32 mouse cellular contexts compared by ENCODE assay signal in genomic region chr9:92316791-92317190, GRCm38 (mm10). TPM values are rescaled to one million over a fixed set of nuclear protein-coding genes. Genes with fewer than 3 reads are reported as not detected.
DNase-seq lines count a peak whose midpoint lies in the region; ATAC-seq and TF ChIP-seq lines count a peak whose summit lies in the region.
"Had no signal": no experiment of that assay in that cellular context is flagged by ENCODE, and none has a peak within 500 bp of the region (broad histone marks: within the 10 kb centered on the region; RNA-seq: fewer than 3 reads in every experiment).

No protein-coding gene starts in this region.

- no peak overlapping the region for H3K4me2 ChIP-seq in kidney, embryonic 16.5 days (replicated peaks; ENCODE audit: low read depth, low read length)
- H3K4me2 ChIP-seq in lung, embryonic 14.5 days: no peak overlapping the region
- H3K4me2 ChIP-seq: embryonic facial prominence, embryonic 13.5 days; embryonic facial prominence, embryonic 15.5 days; forebrain, embryonic 12.5 days had no signal

- H3K4me3 ChIP-seq in kidney, embryonic 16.5 days (ENCODE audit: low read length): no peak overlapping the region
- H3K4me3 ChIP-seq in lung, embryonic 14.5 days (ENCODE audit: low read depth, low read length): no peak overlapping the region
- H3K4me3 ChIP-seq: embryonic facial prominence, embryonic 13.5 days; embryonic facial prominence, embryonic 15.5 days; erythroblast, embryonic 14.5 days; forebrain, embryonic 10.5 days; forebrain, embryonic 12.5 days had no signal

- ATAC-seq in kidney, embryonic 16.5 days (ENCODE audit: low FRiP score, low TSS enrichment): no peak
- no peak for ATAC-seq in lung, embryonic 14.5 days (ENCODE audit: insufficient read depth)
- ATAC-seq: CD4-positive, CD25-positive, alpha-beta regulatory T cell, adult 4 months; forebrain, embryonic 14.5 days; forebrain, embryonic 16.5 days had no signal

- no peak overlapping the region for H3K27ac ChIP-seq in kidney, embryonic 16.5 days (ENCODE audit: low read length)
- no peak overlapping the region for H3K27ac ChIP-seq in lung, embryonic 14.5 days (ENCODE audit: low read depth)
- H3K27ac ChIP-seq: embryonic facial prominence, embryonic 13.5 days; embryonic facial prominence, embryonic 15.5 days; forebrain, embryonic 10.5 days; forebrain, embryonic 12.5 days had no signal

- H3K27me3 ChIP-seq in kidney, embryonic 16.5 days (ENCODE audit: insufficient read depth, low read length): no peaks in the 10 kb centered on the region
- H3K27me3 ChIP-seq in lung, embryonic 14.5 days (ENCODE audit: insufficient read depth, low read length): no peaks in the 10 kb centered on the region
- H3K27me3 ChIP-seq: CH12.LX; embryonic facial prominence, embryonic 13.5 days; embryonic facial prominence, embryonic 15.5 days; forebrain, embryonic 12.5 days had no signal

- no peaks in the 10 kb centered on the region for H3K4me1 ChIP-seq in kidney, embryonic 16.5 days (ENCODE audit: insufficient read depth, low read length)
- no peaks in the 10 kb centered on the region for H3K4me1 ChIP-seq in lung, embryonic 14.5 days (ENCODE audit: insufficient read depth)
- H3K4me1 ChIP-seq: embryonic facial prominence, embryonic 13.5 days; embryonic facial prominence, embryonic 15.5 days; forebrain, embryonic 10.5 days; forebrain, embryonic 12.5 days had no signal

- no peaks in the 10 kb centered on the region for H3K9me3 ChIP-seq in kidney, embryonic 16.5 days (ENCODE audit: low read length)
- no peaks in the 10 kb centered on the region for H3K9me3 ChIP-seq in lung, embryonic 14.5 days (ENCODE audit: low read depth, low read length)
- H3K9me3 ChIP-seq: embryonic facial prominence, embryonic 13.5 days; embryonic facial prominence, embryonic 15.5 days; forebrain, embryonic 10.5 days; forebrain, embryonic 12.5 days; G1E had no signal

- TF ChIP-seq CTCF in lung, embryonic 14.5 days (IDR thresholded peaks at IDR 0.05; ENCODE audit: low read depth): no peak

- H3K9ac ChIP-seq in kidney, embryonic 16.5 days (replicated peaks; ENCODE audit: low read length): no peak overlapping the region
- no peak overlapping the region for H3K9ac ChIP-seq in lung, embryonic 14.5 days
- H3K9ac ChIP-seq: embryonic facial prominence, embryonic 13.5 days; embryonic facial prominence, embryonic 15.5 days; forebrain, embryonic 12.5 days had no signal

- peak; percentile 3 to 27 for DNase-seq in adrenal gland, postnatal 36 days
- no peak for DNase-seq in adrenal gland, postnatal 14 days
- DNase-seq in kidney, postnatal 10 days: peak; percentile 31
- peak; percentile 35 to 65 for DNase-seq in kidney, postnatal 25 days
- no peak for DNase-seq in kidney, postnatal 4 days
- peak; percentile 28 for DNase-seq in lung, embryonic 14.5 days
- DNase-seq in lung, adult 18-20 months: no peak
- DNase-seq: adrenal gland, adult 2 months; adrenal gland, postnatal 10 days; B cell, adult 2 months; cerebellum, adult 11 months; cerebellum, adult 18-20 months; cerebellum, adult 8-10 months; cerebellum, adult 9-11 months; cerebellum, postnatal 14 days; cerebellum, postnatal 36 days; embryo, embryonic 11 days had no signal

- 75% methylated on average over 3 of the region's 3 CpGs for WGBS in kidney, embryonic 16.5 days
- WGBS in lung, embryonic 14.5 days: 56% methylated on average over 3 of the region's 3 CpGs

- no peaks in the 10 kb centered on the region for H3K36me3 ChIP-seq in kidney, embryonic 16.5 days (ENCODE audit: insufficient read depth, low read length)
- H3K36me3 ChIP-seq in lung, embryonic 14.5 days (ENCODE audit: insufficient read depth): no peaks in the 10 kb centered on the region
- H3K36me3 ChIP-seq: embryonic facial prominence, embryonic 13.5 days; embryonic facial prominence, embryonic 15.5 days; forebrain, embryonic 10.5 days; forebrain, embryonic 12.5 days; G1E had no signal

RNA-seq across cellular contexts. Expression of gene 1700057G04Rik, which starts 7.6 kb away (rescaled TPM):
- total RNA-seq in adrenal gland, postnatal 36 days (2021): not detected
- total RNA-seq in adrenal gland, postnatal 14 days (2021): not detected in 2 replicates
- polyA plus RNA-seq in kidney, embryonic 16.5 days (2015; fragmentation: Nextera tagmentation; extraction: Ambion mirVana): not detected in 2 replicates
- not detected in 2 replicates for polyA plus RNA-seq in lung, embryonic 14.5 days (2014; fragmentation: Nextera tagmentation; extraction: Ambion mirVana)
- total RNA-seq: adrenal gland, adult 2 months; adrenal gland, postnatal 10 days; adrenal gland, postnatal 4 days; CH12.LX; common myeloid progenitor, adult 5-6 weeks had no signal
- polyA plus RNA-seq: adrenal gland, adult 2 months; brain, embryonic 14.5 days; CD4-positive, CD25-positive, alpha-beta regulatory T cell, adult 4 months; embryonic facial prominence, embryonic 11.5 days; embryonic facial prominence, embryonic 13.5 days; embryonic facial prominence, embryonic 15.5 days; erythroblast, embryonic 14.5 days; forebrain, embryonic 10.5 days; forebrain, embryonic 12.5 days; forebrain, embryonic 14.5 days; forebrain, embryonic 16.5 days; G1E had no signal

RNA-seq across cellular contexts. Expression of gene Plscr2, which starts 41.4 kb away (rescaled TPM):
- total RNA-seq in adrenal gland, postnatal 36 days (2021): 10 to 100 TPM; 11.7 to 24.9 TPM
- total RNA-seq in adrenal gland, postnatal 14 days (2021): 9.8 and 9.9 TPM in 2 replicates
- polyA plus RNA-seq in kidney, embryonic 16.5 days (2015; fragmentation: Nextera tagmentation; extraction: Ambion mirVana): 42.7 and 47.8 TPM in 2 replicates
- polyA plus RNA-seq in lung, embryonic 14.5 days (2014; fragmentation: Nextera tagmentation; extraction: Ambion mirVana): 2.0 and 2.6 TPM in 2 replicates
- total RNA-seq: common myeloid progenitor, adult 5-6 weeks had no signal
- polyA plus RNA-seq: CD4-positive, CD25-positive, alpha-beta regulatory T cell, adult 4 months; erythroblast, embryonic 14.5 days had no signal

Comparison
In these comparisons a context has a peak if more than half of its experiments do, and no peak if none do; other contexts are left out.
1. DNase-seq: peak in adrenal gland, postnatal 36 days (2 of 2), kidney, postnatal 10 days (single experiment), kidney, postnatal 25 days (2 of 2) and lung, embryonic 14.5 days (single experiment); none in adrenal gland, postnatal 14 days (single experiment), kidney, postnatal 4 days (0 of 2) and lung, adult 18-20 months (0 of 2).